Mouse (Mus musculus) stomach, embryonic 14.5 days (tissue): ENCODE measurements around the gene Vash1. TPM values are rescaled to one million over a fixed set of nuclear protein-coding genes. Genes with fewer than 3 reads are reported as not detected.

Experiments used
- ATAC-seq: fragments of 200-750 bp; cut with Nextera tagmentation; 2 replicates; pipeline ENCODE4 v1.8.0; 2017; ENCODE audit warnings: low read depth, moderate TSS enrichment; ENCODE audit not compliant: insufficient number of reproducible peaks, insufficient read depth, low FRiP score
- H3K27ac ChIP-seq: fragments of 300-500 bp; sonication (generic); 2 replicates; pipeline ENCODE4 v1.5.1; 2014; ENCODE audit warnings: mild to moderate bottlenecking, low read length, moderate library complexity, mixed read lengths
- H3K27me3 ChIP-seq: fragments of 300-500 bp; sonication (generic); 2 replicates; pipeline ENCODE4 v1.6.1; 2014; ENCODE audit warnings: low read length, control low read depth, mixed read lengths; ENCODE audit not compliant: control insufficient read depth, insufficient read depth
- H3K36me3 ChIP-seq: fragments of 300-500 bp; sonication (generic); 2 replicates; pipeline ENCODE4 v1.6.1; 2014; ENCODE audit warnings: mild to moderate bottlenecking, control low read depth, low read length, moderate library complexity, mixed read lengths; ENCODE audit not compliant: control insufficient read depth, insufficient read depth
- H3K4me1 ChIP-seq: fragments of 300-500 bp; sonication (generic); 2 replicates; pipeline ENCODE4 v1.6.1; 2014; ENCODE audit warnings: low read length, control low read depth, mixed read lengths; ENCODE audit not compliant: control insufficient read depth, insufficient read depth
- H3K4me2 ChIP-seq: fragments of 300-500 bp; sonication (generic); replicated peaks from 2 replicates; pipeline ENCODE4 v1.6.1; 2014; ENCODE audit warnings: low read depth, low read length, control low read depth
- H3K4me3 ChIP-seq: fragments of 300-500 bp; sonication (generic); 2 replicates; pipeline ENCODE4 v1.5.1; 2014; ENCODE audit warnings: low read depth, low read length, control low read depth
- H3K9ac ChIP-seq: fragments of 300-500 bp; sonication (generic); replicated peaks from 2 replicates; pipeline ENCODE4 v1.6.1; 2014; ENCODE audit warnings: low read depth, mild to moderate bottlenecking, control low read depth, low read length, moderate library complexity, mixed read lengths
- H3K9me3 ChIP-seq: fragments of 300-500 bp; sonication (generic); 2 replicates; pipeline ENCODE4 v1.6.1; 2016; ENCODE audit warnings: low read depth, low read length, control low read depth; ENCODE audit not compliant: control insufficient read depth
- WGBS: fragments of 180-500 bp; shearing (Covaris S2); extraction: QIAGEN DNeasy Blood & Tissue Kit; methylation state at CpG from one replicate; pipeline ENCODE4 v1.1.7; 2014; 5-methylcytosine and 5-hydroxymethylcytosine counted together
- polyA plus RNA-seq: library from polyadenylated mRNA; unstranded; fragments of >200 nt; fragmentation: Nextera tagmentation; extraction: Ambion mirVana; gene quantifications from 2 replicates; pipeline ENCODE4 v1.2.1, GENCODE M21; 2014

The Vash1 gene
- polyA plus RNA-seq, 1 experiment from 2014 or later, result 12.2 TPM

DNA sequence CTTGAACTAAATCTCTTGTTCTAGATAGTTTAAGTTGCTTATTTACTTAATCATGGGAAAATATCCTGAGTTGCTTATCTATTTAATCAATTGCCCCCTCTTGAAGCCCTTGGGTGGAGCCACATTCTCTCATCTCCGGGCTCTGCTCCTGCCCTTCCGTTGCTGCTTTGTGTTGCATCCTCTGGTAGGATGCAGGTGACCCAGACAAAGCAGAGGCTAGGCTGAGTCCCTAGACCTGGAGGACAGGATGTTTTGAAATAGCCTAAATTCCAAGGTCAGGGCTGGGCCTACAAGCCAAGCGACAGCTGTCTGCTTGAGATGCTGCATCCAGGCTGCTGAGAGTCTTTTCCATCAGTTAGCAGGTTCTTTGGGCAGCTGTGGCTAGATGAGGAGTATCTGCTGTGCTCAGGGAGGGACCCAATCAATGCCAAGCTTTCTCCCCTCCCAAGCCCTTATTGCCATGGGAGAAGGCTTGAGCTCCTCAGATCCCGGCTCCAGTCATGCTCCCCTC lies 9.0 kb downstream of the Vash1 start:
- no peaks in the 10 kb centered on the region; the same call in 1 of the 2 replicates for H3K36me3 ChIP-seq
- WGBS, result 70% methylated on average over 4 of the region's 4 CpGs
- no peaks in the 10 kb centered on the region for H3K9me3 ChIP-seq
- H3K27ac ChIP-seq, result peak overlapping the region; percentile 16; the same call in 1 of the 2 replicates
- H3K4me3 ChIP-seq, result no peak overlapping the region
- H3K4me2 ChIP-seq, result no peak overlapping the region
- no peaks in the 10 kb centered on the region for H3K27me3 ChIP-seq
- no peaks in the 10 kb centered on the region for H3K4me1 ChIP-seq
- no peak overlapping the region for H3K9ac ChIP-seq
- no peak for ATAC-seq

DNA sequence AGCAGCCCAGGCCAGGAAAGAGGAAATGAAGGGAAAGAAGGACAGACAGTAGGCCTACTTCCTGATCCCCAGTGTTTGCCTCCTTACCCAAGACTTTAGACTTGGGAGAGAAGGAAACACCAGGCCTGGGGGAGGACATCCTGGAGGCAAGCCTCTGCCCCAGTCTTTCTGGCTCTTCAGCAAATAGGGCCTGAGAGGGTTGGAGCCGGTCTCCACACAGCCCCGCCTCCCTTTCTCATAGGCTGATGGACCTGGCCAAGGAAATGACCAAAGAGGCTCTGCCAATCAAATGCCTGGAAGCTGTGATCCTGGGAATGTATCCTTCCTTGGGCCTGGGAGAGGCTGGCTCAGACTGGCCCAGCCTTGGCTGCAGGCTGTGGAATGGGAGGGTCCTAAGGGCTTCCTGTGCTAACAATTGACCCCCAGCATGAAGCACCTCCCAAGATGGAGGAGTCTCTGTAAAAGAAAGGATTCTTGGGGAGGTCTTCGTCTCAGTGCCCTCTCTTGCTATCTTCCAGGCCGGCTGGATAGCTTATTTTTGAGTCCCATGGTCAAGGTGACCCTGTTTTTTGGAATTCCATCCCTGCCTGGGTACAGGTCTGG lies 9.6 kb downstream of the Vash1 start:
- 75% methylated on average over 4 of the region's 4 CpGs for WGBS
- Histone ChIP-seq H3K9ac (no peak overlapping the region), H3K36me3 (no peaks in the 10 kb centered on the region; the same call in 1 of the 2 replicates), H3K4me3 (no peak overlapping the region), H3K4me1 (peaks cover 3% of the 10 kb centered on the region; the same call in 1 of the 2 replicates), H3K9me3 (no peaks in the 10 kb centered on the region), H3K4me2 (no peak overlapping the region), H3K27me3 (no peaks in the 10 kb centered on the region), H3K27ac (no peak overlapping the region)
- ATAC-seq, result no peak

DNA sequence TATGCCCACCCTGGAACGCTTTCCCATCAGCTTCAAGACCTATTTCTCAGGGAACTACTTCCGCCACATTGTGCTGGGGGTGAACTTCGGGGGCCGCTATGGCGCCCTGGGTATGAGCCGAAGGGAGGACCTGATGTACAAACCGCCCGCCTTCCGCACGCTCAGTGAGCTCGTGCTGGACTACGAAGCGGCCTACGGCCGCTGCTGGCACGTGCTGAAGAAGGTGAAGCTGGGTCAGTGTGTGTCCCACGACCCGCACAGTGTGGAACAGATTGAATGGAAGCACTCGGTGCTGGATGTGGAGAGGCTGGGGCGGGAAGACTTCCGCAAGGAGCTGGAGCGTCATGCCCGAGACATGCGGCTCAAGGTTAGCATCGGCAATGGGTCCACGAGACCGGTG lies 10.4 kb downstream of the Vash1 start:
- Histone ChIP-seq H3K4me2 (no peak overlapping the region), H3K36me3 (no peaks in the 10 kb centered on the region; the same call in 1 of the 2 replicates), H3K4me1 (peaks cover 3% of the 10 kb centered on the region; the same call in 1 of the 2 replicates), H3K4me3 (no peak overlapping the region), H3K9ac (no peak overlapping the region), H3K9me3 (no peaks in the 10 kb centered on the region), H3K27ac (no peak overlapping the region), H3K27me3 (no peaks in the 10 kb centered on the region)
- WGBS, result 96% methylated on average over 27 of the region's 27 CpGs
- no peak for ATAC-seq

GRCm38 (mm10) chr12:86690700-86691485 lies 12.4 kb downstream of the Vash1 start:
- H3K9me3 ChIP-seq, result no peaks in the 10 kb centered on the region
- no peak overlapping the region for H3K27ac ChIP-seq
- 84% methylated on average over 12 of the region's 12 CpGs for WGBS
- no peak overlapping the region for H3K4me2 ChIP-seq
- no peaks in the 10 kb centered on the region for H3K27me3 ChIP-seq
- no peak overlapping the region for H3K4me3 ChIP-seq
- peaks cover 3% of the 10 kb centered on the region; the same call in 1 of the 2 replicates for H3K4me1 ChIP-seq
- no peaks in the 10 kb centered on the region; the same call in 1 of the 2 replicates for H3K36me3 ChIP-seq
- no peak for ATAC-seq
- no peak overlapping the region for H3K9ac ChIP-seq

DNA sequence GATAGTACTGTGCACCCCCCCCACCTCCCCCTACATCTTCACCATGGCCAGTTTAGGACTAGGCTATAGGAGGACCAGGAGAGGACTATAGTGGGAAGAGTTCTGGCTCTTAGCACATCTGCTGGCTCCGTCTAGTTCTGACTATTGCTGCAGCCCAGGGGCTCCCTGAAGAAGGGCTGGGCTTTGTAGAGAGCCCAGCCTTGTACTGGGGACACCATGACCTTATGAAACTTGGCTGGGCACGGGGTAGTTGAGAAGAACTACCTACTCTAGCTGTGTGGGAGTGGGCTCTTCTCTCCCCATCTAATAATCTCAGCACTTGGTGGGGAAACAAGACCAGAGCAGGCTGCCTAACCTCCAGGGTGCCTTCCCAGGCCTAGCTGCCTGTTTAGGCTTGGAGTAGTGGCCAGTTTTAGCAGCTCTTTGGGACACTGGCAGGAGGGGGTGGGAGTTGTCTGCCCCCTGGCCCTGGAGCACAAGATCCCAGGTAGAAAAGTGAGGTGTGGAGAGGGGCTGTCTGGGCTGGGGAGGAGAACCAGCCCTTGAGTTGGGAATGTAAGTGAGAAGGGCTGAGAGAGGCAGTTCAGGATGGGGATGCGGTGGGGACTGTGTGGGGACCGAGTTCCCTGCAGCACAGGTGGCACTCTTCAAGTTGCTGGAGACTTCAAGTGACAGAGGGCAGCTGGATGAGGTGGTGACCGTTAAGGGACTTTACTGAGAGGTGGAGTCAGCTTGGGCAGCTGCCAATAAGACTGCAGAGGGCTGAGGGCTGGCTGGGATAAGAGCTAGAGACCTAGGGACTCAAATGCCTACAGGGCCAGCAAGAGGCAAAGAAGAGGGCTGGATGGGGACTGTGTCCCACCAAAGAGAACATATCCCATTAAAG lies 14.2 kb downstream of the Vash1 start:
- no peak overlapping the region for H3K4me2 ChIP-seq
- no peaks in the 10 kb centered on the region; the same call in 1 of the 2 replicates for H3K36me3 ChIP-seq
- no peak for ATAC-seq
- peaks cover 3% of the 10 kb centered on the region; the same call in 1 of the 2 replicates for H3K4me1 ChIP-seq
- no peaks in the 10 kb centered on the region for H3K27me3 ChIP-seq
- no peak overlapping the region for H3K4me3 ChIP-seq
- H3K9ac ChIP-seq, result no peak overlapping the region
- H3K27ac ChIP-seq, result no peak overlapping the region; the same call in 1 of the 2 replicates
- no peaks in the 10 kb centered on the region for H3K9me3 ChIP-seq
- 50% methylated on average over 5 of the region's 5 CpGs for WGBS

DNA sequence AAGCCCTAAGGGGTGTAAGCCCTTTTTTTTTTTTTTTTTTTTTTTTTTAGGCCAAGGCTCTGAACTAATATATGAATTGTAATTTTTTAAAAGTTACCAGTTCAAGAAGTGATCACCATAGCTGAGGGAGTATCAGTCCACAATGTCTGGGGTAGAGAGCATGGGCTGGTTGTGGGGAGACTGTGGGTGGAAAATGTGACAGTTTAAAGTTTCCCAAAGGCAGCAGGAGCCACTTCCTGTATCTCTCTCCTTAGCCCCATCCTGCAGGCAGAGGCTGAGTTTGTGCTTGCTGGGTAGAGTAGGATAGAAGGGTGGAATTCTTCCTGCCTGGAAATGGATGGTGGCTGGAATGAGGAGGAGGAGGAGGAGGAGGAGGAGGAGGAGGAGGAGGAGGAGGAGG lies 14.9 kb downstream of the Vash1 start:
- Histone ChIP-seq H3K4me1 (peaks cover 3% of the 10 kb centered on the region; the same call in 1 of the 2 replicates), H3K9me3 (no peaks in the 10 kb centered on the region), H3K4me3 (no peak overlapping the region), H3K9ac (no peak overlapping the region), H3K27ac (no peak overlapping the region), H3K4me2 (no peak overlapping the region), H3K27me3 (no peaks in the 10 kb centered on the region), H3K36me3 (no peaks in the 10 kb centered on the region; the same call in 1 of the 2 replicates)
- ATAC-seq, result no peak

GRCm38 (mm10) chr12:86694441-86694840 lies 15.9 kb downstream of the Vash1 start:
- Histone ChIP-seq H3K27me3 (no peaks in the 10 kb centered on the region), H3K4me3 (no peak overlapping the region), H3K4me2 (no peak overlapping the region), H3K36me3 (no peaks in the 10 kb centered on the region; the same call in 1 of the 2 replicates), H3K4me1 (peaks cover 3% of the 10 kb centered on the region; the same call in 1 of the 2 replicates), H3K9ac (no peak overlapping the region), H3K9me3 (no peaks in the 10 kb centered on the region), H3K27ac (no peak overlapping the region)
- 0 out of 2 replicates have a peak, but pooled peaks have one; percentile 11 for ATAC-seq
- 79% methylated on average over 1 of the region's 1 CpGs for WGBS

GRCm38 (mm10) chr12:86697996-86698395 lies 19.5 kb downstream of the Vash1 start:
- ATAC-seq, result no peak
- H3K36me3 ChIP-seq, result no peaks in the 10 kb centered on the region
- no peaks in the 10 kb centered on the region for H3K27me3 ChIP-seq
- H3K4me1 ChIP-seq, result peaks cover 8% of the 10 kb centered on the region; the same call in 1 of the 2 replicates
- H3K9me3 ChIP-seq, result no peaks in the 10 kb centered on the region
- H3K4me2 ChIP-seq, result no peak overlapping the region
- WGBS, result 60% methylated on average over 2 of the region's 2 CpGs
- no peak overlapping the region for H3K9ac ChIP-seq
- no peak overlapping the region for H3K4me3 ChIP-seq
- no peak overlapping the region for H3K27ac ChIP-seq
